Mouse (Mus musculus) hematopoietic multipotent progenitor cell, adult 10-12 weeks (in vitro differentiated cells): ENCODE measurements around the gene Pde3a. TPM values are rescaled to one million over a fixed set of nuclear protein-coding genes. Genes with fewer than 3 reads are reported as not detected.

Experiments used
- polyA plus RNA-seq: library from polyadenylated mRNA; stranded (reverse); fragments of >175 nt; gene quantifications from 2 replicates; pipeline ENCODE4 v1.2.3, GENCODE M21; 2012; ENCODE audit warnings: low replicate concordance

Pde3a gene
- polyA plus RNA-seq = 0.02 and 0.12 TPM in 2 replicates

GRCm38 (mm10) chr6:141248691-141249584, at the start of gene Pde3a:
TSS of gene Pde3a (plus strand) at chr6:141249269.

DNA sequence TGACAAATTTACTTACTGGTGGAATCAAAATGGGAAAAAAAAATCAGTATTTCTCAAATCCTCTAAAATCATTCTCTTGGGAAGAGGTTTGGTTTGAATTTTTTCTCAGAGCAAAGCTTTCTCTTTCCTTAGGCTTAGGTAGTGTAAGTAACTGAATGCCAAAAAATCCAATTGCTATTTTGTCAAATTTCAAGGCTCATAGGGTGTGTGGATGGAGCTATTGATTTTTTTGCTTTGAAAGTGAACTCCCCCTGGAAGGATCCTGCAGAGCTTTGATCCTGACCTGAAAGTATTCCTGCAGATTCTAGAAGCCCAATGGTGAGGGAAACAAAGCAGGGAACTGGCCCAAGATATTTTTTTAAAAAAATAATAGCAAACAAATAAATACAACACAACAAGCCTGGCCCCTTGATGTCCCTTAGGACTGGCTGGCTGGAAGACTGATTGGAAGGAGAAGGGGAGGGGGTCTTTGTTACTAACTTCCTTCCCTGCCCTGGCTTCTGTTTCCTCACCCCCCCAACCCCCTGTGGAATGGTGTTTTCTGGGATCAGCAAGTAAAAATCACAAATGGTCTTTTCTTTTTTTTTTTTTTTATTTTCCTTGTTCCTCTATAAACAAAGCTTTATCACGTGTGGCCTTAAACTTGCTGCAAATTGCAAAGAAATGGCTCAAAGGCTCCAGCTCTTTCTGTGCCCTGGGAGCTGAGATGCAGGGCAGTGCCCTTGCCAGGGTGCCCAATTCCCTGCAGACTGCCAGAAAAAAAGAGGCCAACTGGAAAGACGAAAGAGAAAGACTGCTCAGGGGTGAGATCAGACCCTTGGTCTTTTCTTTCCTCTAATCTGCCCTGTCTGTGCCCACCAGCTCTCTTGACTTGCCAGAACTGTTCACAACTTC, 274.9 kb downstream of the Pde3a start, which contains the start of gene Slco1c1:
TSS of gene Slco1c1 (plus strand) at position 622 of the 894 bp plus-strand sequence.

